Mouse (Mus musculus) G1E (cell line): Measurements from ENCODE around the gene Hexa. TPM values are rescaled to one million over a fixed set of nuclear protein-coding genes. Genes with fewer than 3 reads are reported as not detected.

Source experiments
- ATAC-seq: 2 replicates; pipeline ENCODE4 v1.8.0; 2016; ENCODE audit warnings: mild to moderate bottlenecking; ENCODE audit not compliant: insufficient number of reproducible peaks, poor library complexity, low FRiP score, severe bottlenecking; ENCODE audit errors: extremely low read depth
- DNase-seq: peaks from one replicate; pipeline ENCODE4 v3.0.0; 2012; ENCODE audit warnings: low spot score
- H3K27me3 ChIP-seq: 2 replicates; pipeline ENCODE4 v1.6.1; 2012; ENCODE audit warnings: mild to moderate bottlenecking, low read length, inconsistent platforms; ENCODE audit not compliant: insufficient read depth
- H3K36me3 ChIP-seq: replicated peaks from 2 replicates; pipeline ENCODE3; 2012; ENCODE audit warnings: mild to moderate bottlenecking, inconsistent platforms
- H3K4me1 ChIP-seq: 2 replicates; pipeline ENCODE4 v1.6.1; 2012; ENCODE audit warnings: low read depth, low read length, inconsistent platforms, mixed read lengths; ENCODE audit not compliant: insufficient read depth
- H3K4me3 ChIP-seq: 2 replicates; pipeline ENCODE4 v1.5.1; 2012; ENCODE audit warnings: low read depth, mild to moderate bottlenecking, inconsistent platforms, low read length, moderate library complexity, mixed read lengths
- H3K9me3 ChIP-seq: replicated peaks from 2 replicates; pipeline ENCODE4 v1.6.1; 2012; ENCODE audit warnings: inconsistent platforms
- CTCF ChIP-seq: IDR thresholded peaks from 2 replicates; pipeline ENCODE4 v1.5.1; 2012; ENCODE audit warnings: low read depth, low read length, inconsistent platforms, mixed read lengths
- GATA1 ChIP-seq: IDR thresholded peaks from 2 replicates; pipeline ENCODE4 v1.6.1; 2012; ENCODE audit warnings: borderline replicate concordance, low read length, inconsistent platforms, mixed read lengths
- GATA2 ChIP-seq: IDR thresholded peaks from 2 replicates; pipeline ENCODE4 v1.6.1; 2012; ENCODE audit warnings: low read depth, low read length, inconsistent platforms, borderline replicate concordance
- POLR2AphosphoS5 ChIP-seq: IDR thresholded peaks from 2 replicates; pipeline ENCODE4 v1.6.1; 2012; ENCODE audit warnings: low read depth, low read length, inconsistent platforms; ENCODE audit not compliant: insufficient replicate concordance
- TAL1 ChIP-seq: conservative IDR thresholded peaks from 2 replicates; pipeline ENCODE4 v1.6.1; 2012; ENCODE audit warnings: low read depth, low read length, inconsistent platforms, mixed read lengths
- polyA plus RNA-seq: library from polyadenylated mRNA; stranded (reverse); fragments of >175 nt; gene quantifications from 2 replicates; pipeline ENCODE4 v1.2.3, GENCODE M21; 2012
- total RNA-seq, 2 experiments: library from RNA; stranded (forward) in 1 of 2; stranded (reverse) in 1 of 2; fragments of 200-1000 nt in 1 of 2; fragments of >200 nt in 1 of 2; fragmentation: Nextera tagmentation in 1 of 2; gene quantifications; 2 replicates each; pipeline ENCODE4 v1.2.3; 2014 to 2017

Gene Hexa
- total and polyA plus RNA-seq, 3 experiments: 0.04 to 0.55 TPM; not detected in 1

DNA sequence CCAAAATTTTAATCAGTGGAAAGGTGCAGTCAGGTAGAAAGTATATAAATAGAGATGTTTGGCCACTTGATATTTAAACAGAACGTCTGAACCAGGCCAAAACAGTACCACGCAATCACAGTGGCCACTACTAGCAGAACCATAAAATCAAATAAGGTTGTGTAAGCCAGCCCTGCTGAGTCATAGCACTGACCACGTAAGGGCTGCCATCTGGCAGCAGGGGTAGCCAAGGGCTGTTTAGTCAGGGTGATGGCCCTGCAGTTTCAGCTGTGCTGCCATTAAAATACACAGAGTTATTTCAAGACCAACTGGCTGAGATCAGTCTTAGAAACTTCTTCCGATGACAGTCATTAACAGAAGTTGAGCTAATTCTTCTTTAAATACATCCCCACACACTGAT is 5.5 kb upstream of the Hexa start:
- Histone ChIP-seq H3K36me3 (no peaks in the 10 kb centered on the region), H3K9me3 (no peaks in the 10 kb centered on the region), H3K4me3 (no peak overlapping the region), H3K4me1 (no peaks in the 10 kb centered on the region; the same call in 1 of the 2 replicates), H3K27me3 (peaks cover 34% of the 10 kb centered on the region)
- ATAC-seq: no peak
- DNase-seq: no peak
- TF ChIP-seq CTCF (no peak), GATA1 (no peak), GATA2 (no peak), POLR2AphosphoS5 (no peak), TAL1 (no peak)

DNA sequence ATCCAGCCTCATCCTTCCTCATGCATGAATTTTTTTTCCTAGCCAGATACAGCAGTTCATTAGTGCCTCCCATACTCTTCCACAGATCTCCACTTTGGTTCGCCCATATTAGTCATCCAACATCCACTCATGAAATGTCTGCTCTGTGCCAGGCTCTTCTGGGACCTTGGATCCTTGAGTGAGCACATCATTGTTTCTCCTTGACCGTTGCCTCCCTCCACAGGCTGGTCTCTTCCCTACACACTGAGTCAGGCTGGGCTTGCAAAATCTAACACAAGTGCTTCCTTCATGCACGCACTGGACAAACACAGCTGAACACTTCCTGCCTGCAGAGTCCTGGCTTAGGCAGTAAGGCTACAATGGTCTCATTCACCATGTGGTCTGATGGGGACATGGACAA is 1.7 kb upstream of the Hexa start:
- Histone ChIP-seq H3K27me3 (peaks cover 31% of the 10 kb centered on the region), H3K36me3 (no peaks in the 10 kb centered on the region), H3K9me3 (no peaks in the 10 kb centered on the region), H3K4me3 (no peak overlapping the region), H3K4me1 (no peaks in the 10 kb centered on the region; the same call in 1 of the 2 replicates)
- DNase-seq: no peak
- no peak for ATAC-seq
- TF ChIP-seq TAL1: no peak
- no peak for TF ChIP-seq CTCF
- TF ChIP-seq POLR2AphosphoS5: no peak
- no peak for TF ChIP-seq GATA2
- TF ChIP-seq GATA1: no peak

DNA sequence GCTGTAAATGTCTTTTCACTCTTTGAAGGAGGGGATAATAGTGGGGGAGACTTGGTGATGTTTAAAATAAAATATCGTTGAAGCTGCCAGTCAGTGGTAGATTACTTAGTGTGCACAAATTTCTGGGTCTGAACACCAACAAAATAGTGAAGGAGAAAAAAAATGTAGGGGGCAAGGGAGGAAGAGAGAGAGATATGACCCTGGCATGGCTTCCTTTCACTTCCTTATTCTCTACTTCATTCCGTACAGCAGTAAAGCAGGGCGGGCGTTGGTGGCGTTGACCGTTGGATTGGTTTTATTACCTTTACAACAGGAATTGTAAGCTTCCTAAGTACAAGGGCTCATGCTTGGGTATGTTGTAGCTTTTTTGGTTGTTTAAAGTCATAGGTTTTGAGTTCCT is 2.3 kb downstream of the Hexa start:
- no peak for ATAC-seq
- no peaks in the 10 kb centered on the region; the same call in 1 of the 2 replicates for H3K4me1 ChIP-seq
- DNase-seq: no peak

DNA sequence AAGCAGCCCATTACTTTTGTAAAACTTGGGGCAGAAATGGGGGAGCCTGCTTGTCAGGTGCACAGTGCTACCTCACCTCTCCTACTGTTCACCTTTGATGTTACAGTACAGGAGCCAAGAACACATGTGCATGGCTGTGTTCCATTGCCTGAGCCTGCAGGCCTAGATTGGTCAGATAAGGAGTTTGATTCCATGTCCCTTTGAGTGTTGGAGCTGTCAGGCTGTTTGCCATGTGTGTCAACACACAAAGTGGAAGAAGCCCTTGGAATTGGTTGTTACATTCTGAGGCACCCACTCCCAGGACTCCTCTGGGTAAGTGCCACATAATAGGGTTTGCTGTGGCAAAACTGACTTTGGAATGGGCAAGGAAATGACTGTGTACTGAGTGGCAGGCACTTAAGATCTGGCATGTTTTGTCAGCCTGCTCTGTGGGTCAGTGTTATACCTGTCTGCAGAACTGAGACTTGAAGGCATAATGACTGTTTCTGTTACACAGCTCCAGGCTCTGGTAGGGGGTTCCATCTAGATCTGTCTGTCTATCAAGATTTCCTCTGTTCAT is 3.5 kb downstream of the Hexa start:
- Histone ChIP-seq H3K27me3 (peaks cover 35% of the 10 kb centered on the region), H3K4me3 (no peak overlapping the region), H3K36me3 (no peaks in the 10 kb centered on the region), H3K4me1 (no peaks in the 10 kb centered on the region), H3K9me3 (no peaks in the 10 kb centered on the region)
- DNase-seq (no peak), ATAC-seq (no peak)
- TF ChIP-seq POLR2AphosphoS5 (no peak), GATA1 (no peak), GATA2 (no peak), CTCF (no peak), TAL1 (no peak)

More for the DNA sequence above, 2.3 kb downstream of the Hexa start:
- H3K36me3 ChIP-seq: no peaks in the 10 kb centered on the region
- no peak overlapping the region for H3K4me3 ChIP-seq
- no peaks in the 10 kb centered on the region for H3K9me3 ChIP-seq
- H3K27me3 ChIP-seq: peaks cover 35% of the 10 kb centered on the region
- TF ChIP-seq GATA1: no peak
- no peak for TF ChIP-seq TAL1
- TF ChIP-seq GATA2: no peak
- TF ChIP-seq POLR2AphosphoS5: no peak
- no peak for TF ChIP-seq CTCF

DNA sequence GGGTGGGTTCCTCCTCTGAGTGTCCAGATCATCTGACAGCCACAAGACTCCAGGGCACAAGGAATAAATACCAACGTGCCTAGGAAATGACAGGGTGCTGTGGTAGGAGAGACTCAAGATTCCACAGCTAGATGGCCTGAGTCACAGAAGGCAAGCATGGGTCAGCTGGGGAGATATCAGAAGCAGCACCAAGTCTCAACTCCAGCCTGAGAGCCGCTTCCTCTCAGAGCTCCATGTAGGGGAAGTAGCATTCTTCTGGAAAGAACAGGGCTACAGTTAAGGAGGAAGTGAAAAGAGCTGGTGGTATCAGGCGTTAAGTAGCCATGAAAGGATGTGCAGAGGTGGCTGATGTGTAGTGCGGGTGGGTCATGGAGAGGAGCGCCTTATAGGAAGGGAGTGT is 5.4 kb downstream of the Hexa start:
- Histone ChIP-seq H3K27me3 (peaks cover 30% of the 10 kb centered on the region), H3K4me3 (no peak overlapping the region), H3K4me1 (no peaks in the 10 kb centered on the region), H3K9me3 (no peaks in the 10 kb centered on the region), H3K36me3 (no peaks in the 10 kb centered on the region)
- ATAC-seq (no peak), DNase-seq (no peak)
- TF ChIP-seq GATA2: no peak
- TF ChIP-seq TAL1: no peak
- TF ChIP-seq CTCF: no peak

DNA sequence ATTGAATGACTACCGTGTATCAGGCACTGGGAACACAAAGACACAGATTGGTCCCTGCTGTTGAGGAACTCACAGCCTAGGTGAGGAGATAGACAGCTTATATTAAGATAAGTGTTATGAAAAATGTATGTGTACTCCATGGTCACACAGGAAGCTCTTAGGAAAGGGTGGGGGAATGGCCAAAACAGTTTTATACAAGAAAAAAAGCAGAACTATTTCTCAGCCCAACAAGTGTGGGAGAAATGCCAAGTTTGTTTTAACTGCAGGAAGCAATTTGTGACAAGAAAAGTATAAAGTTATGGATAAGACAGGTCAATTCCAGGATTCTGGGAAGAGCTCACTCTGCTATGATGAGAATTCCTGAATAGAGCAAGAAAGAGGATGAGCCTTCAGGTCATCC is 8.5 kb downstream of the Hexa start:
- Histone ChIP-seq H3K9me3 (no peaks in the 10 kb centered on the region), H3K4me3 (no peak overlapping the region), H3K36me3 (no peaks in the 10 kb centered on the region), H3K4me1 (no peaks in the 10 kb centered on the region), H3K27me3 (peaks cover 40% of the 10 kb centered on the region)
- no peak for ATAC-seq
- TF ChIP-seq TAL1 (no peak), GATA2 (no peak), GATA1 (no peak)
- no peak for DNase-seq
